Mouse (Mus musculus): ENCODE measurements around the gene Gpr39. TPM values are rescaled to one million over a fixed set of nuclear protein-coding genes. Genes with fewer than 3 reads are reported as not detected.

Gpr39 gene
- total RNA-seq, 1 experiment from 2014 or later = not detected

- no peak for ATAC-seq (ENCODE audit: extremely low read depth, insufficient number of reproducible peaks, low FRiP score, poor library complexity, severe bottlenecking)
These were observed 83.3 kb downstream of the Gpr39 start for GRCm38 (mm10) chr1:125759972-125760695.

- no peak for ATAC-seq (ENCODE audit: extremely low read depth, insufficient number of reproducible peaks, low FRiP score, poor library complexity, severe bottlenecking)
These were observed 83.9 kb downstream of the Gpr39 start for GRCm38 (mm10) chr1:125760696-125761025.

- ATAC-seq (ENCODE audit: extremely low read depth, insufficient number of reproducible peaks, low FRiP score, poor library complexity, severe bottlenecking) = no peak
These were observed 85.3 kb downstream of the Gpr39 start for GRCm38 (mm10) chr1:125762076-125762475.

- no peak for ATAC-seq (ENCODE audit: extremely low read depth, insufficient number of reproducible peaks, low FRiP score, poor library complexity, severe bottlenecking)
These were observed 113.0 kb downstream of the Gpr39 start for GRCm38 (mm10) chr1:125789804-125790203.

- no peak for ATAC-seq (ENCODE audit: extremely low read depth, insufficient number of reproducible peaks, low FRiP score, poor library complexity, severe bottlenecking)
These were observed 123.7 kb downstream of the Gpr39 start for GRCm38 (mm10) chr1:125800506-125800905.

GRCm38 (mm10) chr1:125808426-125808825 lies 131.6 kb downstream of the Gpr39 start:
- ATAC-seq (ENCODE audit: extremely low read depth, insufficient number of reproducible peaks, low FRiP score, poor library complexity, severe bottlenecking) = no peak

GRCm38 (mm10) chr1:125813141-125813782 lies 136.5 kb downstream of the Gpr39 start:
- ATAC-seq (ENCODE audit: extremely low read depth, insufficient number of reproducible peaks, low FRiP score, poor library complexity, severe bottlenecking) = no peak

GRCm38 (mm10) chr1:125821101-125821500 lies 144.3 kb downstream of the Gpr39 start:
- no peak for ATAC-seq (ENCODE audit: extremely low read depth, insufficient number of reproducible peaks, low FRiP score, poor library complexity, severe bottlenecking)

GRCm38 (mm10) chr1:125823611-125824010 lies 146.8 kb downstream of the Gpr39 start:
- ATAC-seq (ENCODE audit: extremely low read depth, insufficient number of reproducible peaks, low FRiP score, poor library complexity, severe bottlenecking) = no peak

- no peak for ATAC-seq (ENCODE audit: extremely low read depth, insufficient number of reproducible peaks, low FRiP score, poor library complexity, severe bottlenecking)
These were observed 160.7 kb downstream of the Gpr39 start for GRCm38 (mm10) chr1:125837507-125837906.

GRCm38 (mm10) chr1:125839746-125840392 lies 163.1 kb downstream of the Gpr39 start:
- no peak for ATAC-seq (ENCODE audit: extremely low read depth, insufficient number of reproducible peaks, low FRiP score, poor library complexity, severe bottlenecking)

- no peak for ATAC-seq (ENCODE audit: extremely low read depth, insufficient number of reproducible peaks, low FRiP score, poor library complexity, severe bottlenecking)
These were observed 177.9 kb downstream of the Gpr39 start for GRCm38 (mm10) chr1:125854646-125855045.

- no peak for ATAC-seq (ENCODE audit: extremely low read depth, insufficient number of reproducible peaks, low FRiP score, poor library complexity, severe bottlenecking)
These were observed 181.8 kb downstream of the Gpr39 start for GRCm38 (mm10) chr1:125858631-125859030.

- ATAC-seq (ENCODE audit: extremely low read depth, insufficient number of reproducible peaks, low FRiP score, poor library complexity, severe bottlenecking) = no peak
These were observed 193.3 kb downstream of the Gpr39 start for GRCm38 (mm10) chr1:125870056-125870455.

GRCm38 (mm10) chr1:125893158-125893557 lies 216.4 kb downstream of the Gpr39 start:
- ATAC-seq (ENCODE audit: extremely low read depth, insufficient number of reproducible peaks, low FRiP score, poor library complexity, severe bottlenecking) = no peak

- no peak for ATAC-seq (ENCODE audit: extremely low read depth, insufficient number of reproducible peaks, low FRiP score, poor library complexity, severe bottlenecking)
These were observed 233.5 kb downstream of the Gpr39 start for GRCm38 (mm10) chr1:125910211-125910870.

GRCm38 (mm10) chr1:125910871-125911265 lies 234.1 kb downstream of the Gpr39 start:
- ATAC-seq (ENCODE audit: extremely low read depth, insufficient number of reproducible peaks, low FRiP score, poor library complexity, severe bottlenecking) = no peak

GRCm38 (mm10) chr1:125911337-125911900 lies 234.6 kb downstream of the Gpr39 start:
- no peak for ATAC-seq (ENCODE audit: extremely low read depth, insufficient number of reproducible peaks, low FRiP score, poor library complexity, severe bottlenecking)

- no peak for ATAC-seq (ENCODE audit: extremely low read depth, insufficient number of reproducible peaks, low FRiP score, poor library complexity, severe bottlenecking)
These were observed 235.2 kb downstream of the Gpr39 start for GRCm38 (mm10) chr1:125911901-125912445.

Measured in neutrophil, adult 5-6 weeks (primary cell).